Mouse (Mus musculus) gastrocnemius, adult 18-20 months (tissue): Measurements from ENCODE around the gene Klf15. TPM values are rescaled to one million over a fixed set of nuclear protein-coding genes. Genes with fewer than 3 reads are reported as not detected.

Source experiments
- DNase-seq: peaks from one replicate; pipeline ENCODE4 v3.0.0; 2021; ENCODE audit warnings: low spot score
- total RNA-seq, 2 experiments: library from RNA; stranded (reverse); gene quantifications; 2 replicates each; pipeline ENCODE4 v1.2.3; 2021

Gene Klf15
- total RNA-seq, 2 experiments from 2014 or later: 33.8 to 73.0 TPM

- DNase-seq: no peak
Measured at GRCm38 (mm10) chr6:90463890-90464421, 1.6 kb downstream of the Klf15 start.

GRCm38 (mm10) chr6:90465028-90465640, 2.8 kb downstream of the Klf15 start:
- no peak for DNase-seq

DNA sequence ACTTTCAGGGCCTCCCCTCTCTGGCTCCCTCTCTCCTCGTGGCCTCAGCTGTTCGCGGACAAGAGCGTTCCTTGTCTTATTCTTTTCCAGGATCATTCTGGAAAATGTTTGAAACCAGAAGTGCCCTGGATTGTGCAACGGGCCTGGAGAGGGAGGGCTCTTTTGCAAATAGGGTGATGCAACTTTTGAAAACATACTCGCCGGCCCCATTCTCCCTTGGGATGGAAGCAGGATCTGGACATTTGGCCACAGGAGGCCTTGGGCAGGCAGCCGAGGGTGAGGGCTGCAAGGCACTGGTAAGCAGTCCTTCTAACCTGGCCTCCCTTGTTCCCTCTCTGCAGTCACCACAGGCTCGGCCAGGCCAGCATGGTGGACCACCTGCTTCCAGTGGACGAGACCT, 3.7 kb downstream of the Klf15 start:
- DNase-seq: peak; percentile 87

DNA sequence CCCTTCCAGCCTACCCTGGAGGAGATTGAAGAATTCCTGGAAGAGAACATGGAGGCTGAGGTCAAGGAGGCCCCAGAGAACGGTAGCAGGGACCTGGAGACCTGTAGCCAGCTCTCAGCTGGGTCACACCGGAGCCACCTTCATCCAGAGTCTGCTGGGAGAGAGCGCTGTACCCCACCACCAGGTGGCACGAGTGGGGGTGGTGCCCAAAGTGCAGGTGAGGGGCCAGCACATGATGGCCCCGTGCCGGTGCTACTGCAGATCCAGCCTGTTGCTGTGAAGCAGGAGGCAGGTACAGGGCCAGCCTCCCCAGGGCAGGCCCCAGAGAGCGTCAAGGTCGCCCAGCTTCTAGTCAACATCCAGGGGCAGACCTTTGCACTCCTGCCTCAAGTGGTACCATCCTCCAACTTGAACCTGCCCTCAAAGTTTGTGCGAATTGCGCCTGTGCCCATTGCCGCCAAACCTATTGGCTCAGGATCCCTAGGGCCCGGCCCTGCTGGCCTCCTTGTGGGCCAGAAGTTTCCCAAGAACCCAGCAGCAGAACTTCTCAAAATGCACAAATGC, 4.6 kb downstream of the Klf15 start:
- no peak for DNase-seq

DNA sequence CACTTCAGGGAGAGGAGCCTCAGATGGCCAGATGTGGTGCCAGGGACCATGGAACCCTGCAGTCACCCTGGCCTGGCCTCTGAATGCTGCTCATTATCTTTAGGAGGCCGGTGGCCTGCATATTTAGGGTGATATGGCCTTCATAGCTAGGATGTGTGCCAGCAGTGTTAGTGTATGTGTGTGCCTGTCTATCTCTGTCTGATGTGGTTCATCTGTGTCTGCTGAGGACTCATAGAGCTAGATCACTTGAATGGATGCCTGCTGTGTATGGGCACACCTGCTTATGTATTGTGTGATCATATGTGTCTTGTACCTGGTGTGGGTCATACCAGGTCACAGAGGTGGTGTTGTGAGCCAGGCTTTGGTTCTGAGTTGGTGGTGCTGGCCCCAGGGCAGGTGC, 5.8 kb downstream of the Klf15 start:
- DNase-seq: no peak

- DNase-seq: no peak
Measured at GRCm38 (mm10) chr6:90469041-90469440, 6.7 kb downstream of the Klf15 start.

DNA sequence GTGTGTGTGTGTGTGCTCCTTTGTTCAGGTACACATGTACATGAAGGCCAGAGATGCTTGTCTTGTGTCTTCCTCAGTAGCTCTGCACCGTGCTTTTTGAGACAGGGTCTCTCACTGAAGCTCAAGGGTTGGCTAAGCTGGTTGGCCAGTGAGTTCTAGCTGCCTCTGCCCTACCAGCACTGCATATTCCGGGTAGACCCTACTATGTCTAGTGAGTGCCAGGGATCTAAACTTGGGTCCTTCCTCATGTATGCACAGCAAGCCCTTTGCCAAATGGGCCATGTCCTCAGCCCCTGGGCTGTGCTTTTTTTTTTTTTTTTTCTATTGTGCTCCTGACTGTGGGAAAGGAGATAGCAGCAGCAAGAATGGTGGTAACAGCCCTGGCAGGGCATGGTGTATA, 7.9 kb downstream of the Klf15 start:
- DNase-seq: no peak

DNA sequence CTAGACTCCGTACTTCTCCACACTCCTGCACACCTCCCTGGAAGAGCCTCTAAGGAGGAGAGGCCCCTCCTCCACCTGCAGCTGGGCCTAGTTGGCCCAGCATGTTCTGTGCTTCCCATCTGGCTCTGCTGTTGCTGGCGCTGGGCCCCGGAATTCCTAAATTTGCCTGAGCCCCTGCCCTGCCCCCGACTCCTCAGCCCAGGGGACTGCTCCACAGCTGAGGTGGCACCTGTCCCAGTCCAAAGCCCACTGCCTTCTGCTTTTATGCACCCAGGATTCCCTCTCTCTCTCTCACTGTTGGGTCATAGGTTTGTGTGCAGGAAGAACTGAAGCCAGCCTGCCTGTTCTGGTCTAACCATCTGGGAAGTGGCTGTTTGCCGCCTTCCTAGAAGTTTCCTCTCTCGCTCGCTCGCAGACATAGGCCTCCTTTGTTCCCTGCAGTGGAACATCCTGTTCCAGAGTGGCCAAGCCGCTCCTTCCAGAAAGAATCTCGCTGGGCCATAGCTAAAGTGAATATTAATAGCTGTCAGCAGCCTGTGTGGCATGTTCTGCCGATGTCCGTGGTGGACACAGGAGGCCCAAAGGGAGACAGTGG, 8.7 kb downstream of the Klf15 start:
- DNase-seq: peak; percentile 86

DNA sequence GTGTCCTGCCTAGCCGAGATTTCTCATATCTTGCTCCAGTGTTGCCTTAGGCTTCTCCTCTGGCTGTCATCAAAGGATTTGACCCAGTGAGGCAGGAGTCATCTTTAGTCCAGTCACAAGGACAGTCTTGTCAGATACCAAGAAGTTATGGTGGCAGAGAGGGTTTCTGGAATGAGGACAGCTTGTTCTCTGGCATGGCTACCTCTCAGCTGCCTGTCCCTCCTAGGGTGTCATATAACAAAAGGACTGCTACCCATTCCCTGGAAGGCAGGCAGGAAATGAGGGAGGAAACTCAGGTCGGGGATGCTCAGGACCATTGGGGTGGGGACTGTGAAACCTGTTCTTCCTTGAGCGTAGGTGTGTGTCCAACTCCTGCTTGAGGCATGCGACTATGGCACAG, 9.7 kb downstream of the Klf15 start:
- DNase-seq: peak; percentile 72

- peak; percentile 69 for DNase-seq
Measured at GRCm38 (mm10) chr6:90472697-90473096, 10.3 kb downstream of the Klf15 start.

GRCm38 (mm10) chr6:90473630-90474360, 11.4 kb downstream of the Klf15 start:
- DNase-seq: no peak

DNA sequence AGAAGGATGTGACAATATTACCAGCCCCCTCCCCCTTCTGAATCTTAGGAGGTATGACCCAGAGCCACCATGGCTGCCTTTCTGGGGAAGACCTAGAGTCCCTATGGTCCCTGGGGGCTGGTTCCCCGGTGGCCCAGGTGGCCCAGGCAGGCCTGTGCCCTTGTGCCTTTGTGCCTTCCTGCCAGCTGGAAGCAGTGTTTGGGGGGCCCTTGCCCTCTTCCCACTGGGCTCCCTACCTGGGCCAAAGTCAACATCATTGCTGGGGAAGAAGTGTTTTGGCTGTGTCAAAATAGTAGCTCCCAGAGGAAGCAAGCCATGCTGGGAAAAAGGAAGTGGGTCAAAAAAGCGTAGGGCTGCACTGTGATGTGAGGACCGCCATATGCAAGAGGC, 12.0 kb downstream of the Klf15 start:
- no peak for DNase-seq

- no peak for DNase-seq
Measured at GRCm38 (mm10) chr6:90475176-90475853, 12.9 kb downstream of the Klf15 start.

- DNase-seq: no peak
Measured at GRCm38 (mm10) chr6:90475854-90476212, 13.5 kb downstream of the Klf15 start.

GRCm38 (mm10) chr6:90476941-90477518, 14.7 kb downstream of the Klf15 start:
- DNase-seq: peak; percentile 82

- no peak for DNase-seq
Measured at GRCm38 (mm10) chr6:90484249-90484648, 21.9 kb downstream of the Klf15 start.

DNA sequence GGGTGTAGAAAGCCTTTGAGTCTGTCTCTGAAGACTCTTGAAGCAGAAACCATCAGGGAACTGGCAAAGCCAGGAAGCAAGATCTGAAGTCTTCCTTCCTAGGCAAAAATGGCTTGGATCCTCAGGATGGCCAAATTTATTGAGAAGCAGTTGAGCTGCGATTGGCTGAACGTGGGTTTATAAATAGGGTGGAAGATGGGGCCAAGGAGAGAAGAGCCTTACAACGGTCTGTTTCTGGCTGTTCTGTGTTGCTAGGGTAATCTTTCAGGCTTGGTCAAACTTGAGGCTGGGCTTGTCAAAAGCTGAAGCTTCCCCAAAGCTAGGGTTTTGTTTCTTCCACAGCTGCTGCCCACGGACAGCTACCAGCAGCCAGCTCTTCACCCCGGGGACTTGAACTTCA, 22.5 kb downstream of the Klf15 start:
- no peak for DNase-seq

- DNase-seq: no peak
Measured at GRCm38 (mm10) chr6:90486176-90486921, 24.0 kb downstream of the Klf15 start, which contains the start of gene Aldh1l1. Aldh1l1 (plus strand) TSS chr6:90486427.

DNA sequence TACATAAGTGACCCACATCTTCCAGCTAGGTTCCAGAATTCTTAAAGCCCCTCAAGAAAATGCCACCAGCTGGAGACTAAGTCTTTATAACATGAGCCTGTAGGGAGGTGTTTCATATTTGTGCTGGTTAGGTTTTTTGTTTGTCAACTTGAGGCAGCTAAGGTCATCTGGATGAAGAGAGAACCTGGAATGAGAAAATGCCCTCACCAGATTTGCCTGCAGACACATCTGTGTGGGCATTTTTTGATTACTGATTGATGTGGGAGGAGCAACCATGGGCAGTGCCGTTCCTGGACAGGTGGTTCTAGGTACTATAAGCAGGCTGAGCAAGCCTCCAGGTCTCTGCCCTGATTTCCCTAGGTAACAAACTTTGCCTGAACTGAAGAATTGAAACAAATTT, 25.2 kb downstream of the Klf15 start:
- DNase-seq: no peak

GRCm38 (mm10) chr6:90489532-90489931, 27.2 kb downstream of the Klf15 start:
- no peak for DNase-seq

GRCm38 (mm10) chr6:90490976-90491375, 28.6 kb downstream of the Klf15 start:
- DNase-seq: no peak
